Mouse (Mus musculus) heart, adult 2 months (tissue): ENCODE results near the gene Aunip.

ENCODE experiments used
- CTCF ChIP-seq: fragments of 200-600 bp; IDR thresholded peaks from 2 replicates; pipeline ENCODE4 v1.8.1; 2022; ENCODE audit warnings: antibody characterized with exemption, mild to moderate bottlenecking, moderate library complexity
- POLR2A ChIP-seq: fragments of 200-500 bp; IDR thresholded peaks from 2 replicates; pipeline ENCODE4 v1.6.1; 2011; ENCODE audit warnings: mild to moderate bottlenecking, low read depth, low read length, control low read depth; ENCODE audit not compliant: insufficient read depth

GRCm38 (mm10) chr4:134483696-134484095 is 27.1 kb upstream of the Aunip start:
- TF ChIP-seq POLR2A (no peak), CTCF (no peak)
